Mouse (Mus musculus) intestine, embryonic 15.5 days (tissue): Measurements from ENCODE around the gene Vps41. TPM values are rescaled to one million over a fixed set of nuclear protein-coding genes. Genes with fewer than 3 reads are reported as not detected.

Experiments used
- ATAC-seq: fragments of 200-750 bp; cut with Nextera tagmentation; 2 replicates; pipeline ENCODE4 v1.8.0; 2017; ENCODE audit warnings: moderate TSS enrichment, moderate library complexity
- H3K27ac ChIP-seq: fragments of 300-500 bp; sonication (generic); 2 replicates; pipeline ENCODE4 v1.5.1; 2015; ENCODE audit warnings: mild to moderate bottlenecking, inconsistent platforms
- H3K27me3 ChIP-seq: fragments of 300-500 bp; sonication (generic); replicated peaks from 2 replicates; pipeline ENCODE4 v1.6.1; 2015; ENCODE audit warnings: inconsistent platforms
- H3K36me3 ChIP-seq: fragments of 300-500 bp; sonication (generic); 2 replicates; pipeline ENCODE4 v1.6.1; 2015; ENCODE audit warnings: inconsistent platforms
- H3K4me1 ChIP-seq: fragments of 300-500 bp; sonication (generic); replicated peaks from 2 replicates; pipeline ENCODE4 v1.6.1; 2015; ENCODE audit warnings: inconsistent platforms
- H3K4me2 ChIP-seq: fragments of 300-500 bp; sonication (generic); replicated peaks from 2 replicates; pipeline ENCODE4 v1.6.1; 2015; ENCODE audit warnings: mild to moderate bottlenecking, inconsistent platforms
- H3K4me3 ChIP-seq: fragments of 300-500 bp; sonication (generic); replicated peaks from 2 replicates; pipeline ENCODE4 v1.5.1; 2015; ENCODE audit warnings: inconsistent platforms
- H3K9ac ChIP-seq: fragments of 300-500 bp; sonication (generic); 2 replicates; pipeline ENCODE4 v1.6.1; 2015; ENCODE audit warnings: inconsistent platforms
- H3K9me3 ChIP-seq: fragments of 300-500 bp; sonication (generic); 2 replicates; pipeline ENCODE4 v1.6.1; 2016; ENCODE audit warnings: inconsistent platforms
- WGBS: fragments of 180-500 bp; shearing (Covaris S2); methylation state at CpG from one replicate; pipeline ENCODE4 v1.1.7; 2015; 5-methylcytosine and 5-hydroxymethylcytosine counted together
- polyA plus RNA-seq: library from polyadenylated mRNA; unstranded; fragments of >200 nt; fragmentation: Nextera tagmentation; extraction: Ambion mirVana; gene quantifications from 2 replicates; pipeline ENCODE4 v1.2.1, GENCODE M21; 2015

Gene Vps41
- polyA plus RNA-seq, 1 experiment from 2014 or later = 60.0 TPM

- no peak overlapping the region for H3K4me3 ChIP-seq
- 0 out of 2 replicates have a peak, but pooled peaks cover 2% of the 10 kb centered on the region for H3K36me3 ChIP-seq
- H3K4me2 ChIP-seq = no peak overlapping the region
- no peak overlapping the region for H3K27ac ChIP-seq
- H3K9ac ChIP-seq = no peak overlapping the region
- no peak for ATAC-seq
- no peaks in the 10 kb centered on the region for H3K4me1 ChIP-seq
- no peaks in the 10 kb centered on the region for H3K27me3 ChIP-seq
- no peaks in the 10 kb centered on the region for H3K9me3 ChIP-seq
- WGBS = 50% methylated on average over 3 of the region's 3 CpGs
Observed at GRCm38 (mm10) chr13:18847386-18847785, 130.3 kb downstream of the Vps41 start.

GRCm38 (mm10) chr13:18849563-18849962, 132.5 kb downstream of the Vps41 start:
- no peak for ATAC-seq

GRCm38 (mm10) chr13:18851182-18851581, 134.1 kb downstream of the Vps41 start:
- 75% methylated on average over 4 of the region's 4 CpGs for WGBS
- ATAC-seq = 0 out of 2 replicates have a peak, but pooled peaks have one; percentile 51

More at GRCm38 (mm10) chr13:18849563-18849962, 132.5 kb downstream of the Vps41 start:
- Histone ChIP-seq H3K27me3 (no peaks in the 10 kb centered on the region), H3K4me3 (no peak overlapping the region), H3K27ac (no peak overlapping the region), H3K4me2 (no peak overlapping the region), H3K4me1 (no peaks in the 10 kb centered on the region), H3K9me3 (no peaks in the 10 kb centered on the region), H3K36me3 (0 out of 2 replicates have a peak, but pooled peaks cover 2% of the 10 kb centered on the region), H3K9ac (no peak overlapping the region)

GRCm38 (mm10) chr13:18852718-18853117, 135.6 kb downstream of the Vps41 start:
- Histone ChIP-seq H3K4me3 (no peak overlapping the region), H3K36me3 (peaks cover 2% of the 10 kb centered on the region; the same call in 1 of the 2 replicates), H3K4me2 (no peak overlapping the region), H3K27ac (no peak overlapping the region), H3K9me3 (no peaks in the 10 kb centered on the region), H3K9ac (no peak overlapping the region), H3K27me3 (no peaks in the 10 kb centered on the region), H3K4me1 (no peaks in the 10 kb centered on the region)
- peak; percentile 78 for ATAC-seq
- WGBS = 59% methylated on average over 8 of the region's 8 CpGs

More at GRCm38 (mm10) chr13:18851182-18851581, 134.1 kb downstream of the Vps41 start:
- Histone ChIP-seq H3K4me1 (no peaks in the 10 kb centered on the region), H3K36me3 (0 out of 2 replicates have a peak, but pooled peaks cover 2% of the 10 kb centered on the region), H3K27ac (no peak overlapping the region), H3K9ac (no peak overlapping the region), H3K9me3 (no peaks in the 10 kb centered on the region), H3K4me2 (no peak overlapping the region), H3K27me3 (no peaks in the 10 kb centered on the region), H3K4me3 (no peak overlapping the region)

- ATAC-seq = no peak
- no peak overlapping the region for H3K27ac ChIP-seq
- 87% methylated on average over 8 of the region's 8 CpGs for WGBS
- H3K27me3 ChIP-seq = no peaks in the 10 kb centered on the region
- no peaks in the 10 kb centered on the region for H3K4me1 ChIP-seq
- no peak overlapping the region for H3K4me3 ChIP-seq
- no peaks in the 10 kb centered on the region; the same call in 1 of the 2 replicates for H3K36me3 ChIP-seq
- no peak overlapping the region for H3K9ac ChIP-seq
- H3K9me3 ChIP-seq = no peaks in the 10 kb centered on the region
- H3K4me2 ChIP-seq = no peak overlapping the region
Observed at GRCm38 (mm10) chr13:18856026-18856802, 139.1 kb downstream of the Vps41 start.

GRCm38 (mm10) chr13:18858183-18858582, 141.1 kb downstream of the Vps41 start:
- Histone ChIP-seq H3K9ac (no peak overlapping the region), H3K36me3 (no peaks in the 10 kb centered on the region; the same call in 1 of the 2 replicates), H3K4me2 (no peak overlapping the region), H3K4me1 (no peaks in the 10 kb centered on the region), H3K27ac (no peak overlapping the region), H3K27me3 (no peaks in the 10 kb centered on the region), H3K9me3 (no peaks in the 10 kb centered on the region), H3K4me3 (no peak overlapping the region)
- 66% methylated on average over 4 of the region's 4 CpGs for WGBS
- ATAC-seq = no peak

- Histone ChIP-seq H3K9ac (no peak overlapping the region), H3K27me3 (no peaks in the 10 kb centered on the region), H3K4me1 (no peaks in the 10 kb centered on the region), H3K4me2 (no peak overlapping the region), H3K36me3 (no peaks in the 10 kb centered on the region; the same call in 1 of the 2 replicates), H3K27ac (no peak overlapping the region), H3K4me3 (no peak overlapping the region), H3K9me3 (no peaks in the 10 kb centered on the region)
- WGBS = 88% methylated on average over 3 of the region's 3 CpGs
- ATAC-seq = no peak
Observed at GRCm38 (mm10) chr13:18859389-18859788, 142.3 kb downstream of the Vps41 start.

GRCm38 (mm10) chr13:18868030-18868490, 151.0 kb downstream of the Vps41 start:
- Histone ChIP-seq H3K27ac (no peak overlapping the region), H3K4me3 (no peak overlapping the region), H3K27me3 (no peaks in the 10 kb centered on the region), H3K4me2 (no peak overlapping the region), H3K4me1 (0 out of 2 replicates have a peak, but pooled peaks cover 3% of the 10 kb centered on the region), H3K36me3 (no peaks in the 10 kb centered on the region), H3K9me3 (no peaks in the 10 kb centered on the region), H3K9ac (no peak overlapping the region)
- peak; percentile 93 for ATAC-seq
- 35% methylated on average over 5 of the region's 5 CpGs for WGBS

- H3K4me3 ChIP-seq = no peak overlapping the region
- H3K9ac ChIP-seq = no peak overlapping the region
- H3K9me3 ChIP-seq = no peaks in the 10 kb centered on the region
- H3K27me3 ChIP-seq = no peaks in the 10 kb centered on the region
- H3K36me3 ChIP-seq = no peaks in the 10 kb centered on the region
- WGBS = 79% methylated on average over 5 of the region's 5 CpGs
- 0 out of 2 replicates have a peak, but pooled peaks cover 3% of the 10 kb centered on the region for H3K4me1 ChIP-seq
- ATAC-seq = 0 out of 2 replicates have a peak, but pooled peaks have one; percentile 19
- H3K4me2 ChIP-seq = no peak overlapping the region
- H3K27ac ChIP-seq = no peak overlapping the region
Observed at GRCm38 (mm10) chr13:18868825-18869224, 151.7 kb downstream of the Vps41 start.

GRCm38 (mm10) chr13:18875321-18875720, 158.2 kb downstream of the Vps41 start:
- no peaks in the 10 kb centered on the region for H3K4me1 ChIP-seq
- no peak overlapping the region for H3K4me3 ChIP-seq
- H3K36me3 ChIP-seq = no peaks in the 10 kb centered on the region
- no peaks in the 10 kb centered on the region for H3K9me3 ChIP-seq
- no peak overlapping the region for H3K4me2 ChIP-seq
- 57% methylated on average over 7 of the region's 7 CpGs for WGBS
- H3K9ac ChIP-seq = no peak overlapping the region
- no peaks in the 10 kb centered on the region for H3K27me3 ChIP-seq
- no peak for ATAC-seq
- H3K27ac ChIP-seq = no peak overlapping the region

- 61% methylated on average over 9 of the region's 9 CpGs for WGBS
- H3K4me1 ChIP-seq = no peaks in the 10 kb centered on the region
- no peak overlapping the region for H3K9ac ChIP-seq
- H3K27ac ChIP-seq = no peak overlapping the region
- no peaks in the 10 kb centered on the region for H3K36me3 ChIP-seq
- no peak overlapping the region for H3K4me3 ChIP-seq
- no peaks in the 10 kb centered on the region for H3K27me3 ChIP-seq
- no peak overlapping the region for H3K4me2 ChIP-seq
- ATAC-seq = no peak
- H3K9me3 ChIP-seq = no peaks in the 10 kb centered on the region
Observed at GRCm38 (mm10) chr13:18892910-18893309, 175.8 kb downstream of the Vps41 start.

- 86% methylated on average over 3 of the region's 3 CpGs for WGBS
- no peak for ATAC-seq
Observed at GRCm38 (mm10) chr13:18896789-18897188, 179.7 kb downstream of the Vps41 start.

More at GRCm38 (mm10) chr13:18896789-18897188, 179.7 kb downstream of the Vps41 start:
- H3K27ac ChIP-seq = no peak overlapping the region
- H3K9me3 ChIP-seq = no peaks in the 10 kb centered on the region
- H3K9ac ChIP-seq = no peak overlapping the region
- H3K36me3 ChIP-seq = no peaks in the 10 kb centered on the region
- no peak overlapping the region for H3K4me2 ChIP-seq
- H3K4me1 ChIP-seq = no peaks in the 10 kb centered on the region
- no peak overlapping the region for H3K4me3 ChIP-seq
- no peaks in the 10 kb centered on the region for H3K27me3 ChIP-seq
